Mouse (Mus musculus): ENCODE results near the gene Fbxl13.

The Fbxl13 gene

GRCm38 (mm10) chr5:21553685-21554084 lies 91.7 kb downstream of the Fbxl13 start:
- POLR2A ChIA-PET: no interaction called here
- CTCF ChIA-PET: no interaction called here

- CTCF ChIA-PET: no interaction called here
Observed at GRCm38 (mm10) chr5:21547005-21547404, 98.4 kb downstream of the Fbxl13 start.

GRCm38 (mm10) chr5:21545786-21546185 lies 99.6 kb downstream of the Fbxl13 start:
- CTCF ChIA-PET: no interaction called here
- POLR2A ChIA-PET: interaction anchor here in 1 of 4 experiments (0.7 kb wide), 1 partner anchor 1434 kb away, joined by 3 read pairs; no protein-coding TSS in a partner anchor

More at GRCm38 (mm10) chr5:21547005-21547404, 98.4 kb downstream of the Fbxl13 start:
- POLR2A ChIA-PET: no interaction called here

GRCm38 (mm10) chr5:21545227-21545626 lies 100.2 kb downstream of the Fbxl13 start:
- ChIA-PET CTCF (interaction anchor here in 1 of 4 experiments (0.7 kb wide), 1 partner anchor 1557 kb away, joined by 10 read pairs; no protein-coding TSS in a partner anchor), POLR2A (interaction anchor here in 1 of 4 experiments (0.7 kb wide), 1 partner anchor 1435 kb away, joined by 3 read pairs; no protein-coding TSS in a partner anchor)

- ChIA-PET POLR2A (interaction anchor here in 1 of 4 experiments (0.7 kb wide), 1 partner anchor 1435 kb away, joined by 3 read pairs; no protein-coding TSS in a partner anchor), CTCF (interaction anchor here in 1 of 4 experiments (0.7 kb wide), 1 partner anchor 1556 kb away, joined by 10 read pairs; no protein-coding TSS in a partner anchor)
Observed at GRCm38 (mm10) chr5:21544821-21545220, 100.6 kb downstream of the Fbxl13 start.

- CTCF ChIA-PET: interaction anchor here in 1 of 4 experiments (0.8 kb wide), 1 partner anchor 41 kb away, joined by 3 read pairs; no protein-coding TSS in a partner anchor
- POLR2A ChIA-PET: interaction anchor here (0.5 to 2.0 kb wide), 4 partner anchors 17 to 274 kb away, joined by 3 to 7 read pairs (median 4); no protein-coding TSS in a partner anchor
Observed at GRCm38 (mm10) chr5:21543409-21544201, 101.8 kb downstream of the Fbxl13 start, which contains the start of gene Lrrc17. Lrrc17 (plus strand) TSS chr5:21543559.

- POLR2A ChIA-PET: no interaction called here
- CTCF ChIA-PET: no interaction called here
Observed at GRCm38 (mm10) chr5:21542226-21542625, 103.2 kb downstream of the Fbxl13 start.

- ChIA-PET CTCF (no interaction called here), POLR2A (interaction anchor here in 1 of 4 experiments (0.6 kb wide), 1 partner anchor 278 kb away, joined by 3 read pairs; no protein-coding TSS in a partner anchor)
Observed at GRCm38 (mm10) chr5:21532921-21533320, 112.5 kb downstream of the Fbxl13 start.

GRCm38 (mm10) chr5:21532126-21532525 lies 113.3 kb downstream of the Fbxl13 start:
- CTCF ChIA-PET: no interaction called here
- POLR2A ChIA-PET: no interaction called here

GRCm38 (mm10) chr5:21529110-21529720 lies 116.2 kb downstream of the Fbxl13 start:
- ChIA-PET POLR2A (no interaction called here), CTCF (no interaction called here)

- ChIA-PET POLR2A (no interaction called here), CTCF (no interaction called here)
Observed at GRCm38 (mm10) chr5:21528068-21528842, 117.2 kb downstream of the Fbxl13 start.

- ChIA-PET POLR2A (interaction anchor here in 1 of 4 experiments (1.0 kb wide), 1 partner anchor 14 kb away, joined by 3 read pairs; no protein-coding TSS in a partner anchor), CTCF (no interaction called here)
Observed at GRCm38 (mm10) chr5:21527488-21527911, 117.9 kb downstream of the Fbxl13 start.

GRCm38 (mm10) chr5:21526835-21527485 lies 118.5 kb downstream of the Fbxl13 start:
- POLR2A ChIA-PET: interaction anchor here in 1 of 4 experiments (1.0 to 1.5 kb wide), 2 partner anchors 13 to 14 kb away, joined by 3 read pairs; no protein-coding TSS in a partner anchor
- CTCF ChIA-PET: no interaction called here

- ChIA-PET CTCF (no interaction called here), POLR2A (no interaction called here)
Observed at GRCm38 (mm10) chr5:21519166-21519565, 126.3 kb downstream of the Fbxl13 start.

GRCm38 (mm10) chr5:21518207-21518606 lies 127.2 kb downstream of the Fbxl13 start:
- CTCF ChIA-PET: no interaction called here
- POLR2A ChIA-PET: no interaction called here

GRCm38 (mm10) chr5:21517562-21517961 lies 127.9 kb downstream of the Fbxl13 start:
- POLR2A ChIA-PET: no interaction called here
- CTCF ChIA-PET: no interaction called here

GRCm38 (mm10) chr5:21513363-21513762 lies 132.1 kb downstream of the Fbxl13 start:
- ChIA-PET POLR2A (interaction anchor here in 1 of 4 experiments (1.7 kb wide), 1 partner anchor 14 kb away, joined by 3 read pairs; no protein-coding TSS in a partner anchor), CTCF (interaction anchor here in 1 of 4 experiments (0.6 kb wide), 1 partner anchor 1712 kb away, joined by 4 read pairs; no protein-coding TSS in a partner anchor)

GRCm38 (mm10) chr5:21509801-21510200 lies 135.6 kb downstream of the Fbxl13 start:
- POLR2A ChIA-PET: interaction anchor here in 1 of 4 experiments (0.6 kb wide), 1 partner anchor 337 kb away, joined by 3 read pairs; no protein-coding TSS in a partner anchor
- CTCF ChIA-PET: no interaction called here

GRCm38 (mm10) chr5:21506887-21507286 lies 138.5 kb downstream of the Fbxl13 start:
- ChIA-PET POLR2A (no interaction called here), CTCF (no interaction called here)

All from embryonic stem cell, embryonic (primary cell).